Mouse (Mus musculus) c-Kit-positive CD71-positive TER-119-positive erythroid progenitor cells, embryonic 14.5 days (primary cell): ENCODE data around the gene Traf4.
A peak's percentile ranks its signal among the peaks of the same experiment; 100 is the strongest.
"Not testable (repeated sequence)": the region's sequence is repeated elsewhere in the genome, so short reads cannot be mapped to it uniquely, and the experiment has no call there.

ENCODE experiments used
- DNase-seq: peaks from one replicate; pipeline ENCODE4 v3.0.0-alpha.2; 2013; ENCODE audit warnings: low spot score

The Traf4 gene

DNA sequence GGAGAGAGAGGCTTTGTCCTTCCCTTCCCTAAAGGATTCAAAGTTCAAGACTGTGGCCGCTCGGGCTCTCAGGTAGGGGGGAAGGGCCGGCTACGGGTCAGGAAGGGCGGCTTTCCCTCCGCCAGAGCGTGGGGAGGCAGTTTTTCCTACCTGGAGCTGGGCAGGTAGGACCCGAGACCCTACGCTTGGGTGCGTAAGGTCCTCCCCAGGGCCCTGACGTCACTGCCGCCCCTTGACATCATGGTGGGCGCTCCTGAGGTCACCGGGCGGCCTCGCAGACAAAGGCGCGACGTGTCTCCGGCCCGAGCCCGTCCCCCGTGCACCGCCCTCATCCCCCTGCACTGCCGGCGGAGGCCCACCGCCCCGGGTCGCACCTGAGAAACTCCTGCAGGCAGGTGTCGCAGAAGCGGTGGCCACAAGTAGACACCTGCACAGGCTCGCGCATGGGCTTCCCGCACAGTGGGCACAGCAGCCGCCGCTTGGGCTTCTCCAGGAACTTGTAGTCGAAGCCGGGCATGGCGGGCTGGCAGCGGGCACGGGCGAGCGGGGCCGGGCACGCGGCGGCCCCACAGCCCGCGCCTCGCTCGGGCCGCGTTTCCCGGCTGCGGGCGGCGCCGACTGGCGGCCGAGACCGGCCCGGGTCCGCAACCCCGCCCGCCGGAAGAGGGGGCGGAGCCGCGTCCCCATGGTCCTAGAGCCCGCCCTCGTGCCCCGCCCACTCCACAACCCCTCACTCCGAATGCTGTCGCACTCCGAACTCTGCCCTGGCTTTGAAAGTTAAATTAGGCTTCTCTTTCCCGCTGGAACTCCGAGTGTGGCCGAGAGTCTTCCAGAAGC lies at the start of gene Traf4:
Gene Traf4 (minus strand): TSS at position 666 of the 837 bp plus-strand sequence.
- DNase-seq, result peak; percentile 82

GRCm38 (mm10) chr11:78213086-78213817 lies 47.9 kb upstream of the Traf4 start:
- no peak for DNase-seq

DNA sequence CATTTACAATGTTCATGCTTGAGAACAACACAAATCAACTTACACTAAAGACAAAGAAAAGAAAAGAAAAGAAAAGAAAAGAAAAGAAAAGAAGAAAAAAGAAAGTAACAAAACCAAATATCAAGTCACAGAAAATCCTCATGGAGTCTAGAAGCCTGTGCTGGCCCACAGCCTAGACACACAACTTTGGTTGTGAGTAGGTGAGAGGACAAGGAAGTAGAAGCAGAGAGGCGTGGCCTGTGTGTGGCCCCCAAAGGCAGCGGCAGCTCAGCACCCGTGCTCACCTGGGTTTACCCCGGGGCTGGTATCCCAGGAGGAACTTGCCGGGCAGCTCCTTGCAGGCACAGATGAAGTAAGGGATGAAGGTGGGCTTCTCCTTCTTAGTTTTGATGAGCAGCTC lies 46.1 kb upstream of the Traf4 start:
- no peak for DNase-seq

DNA sequence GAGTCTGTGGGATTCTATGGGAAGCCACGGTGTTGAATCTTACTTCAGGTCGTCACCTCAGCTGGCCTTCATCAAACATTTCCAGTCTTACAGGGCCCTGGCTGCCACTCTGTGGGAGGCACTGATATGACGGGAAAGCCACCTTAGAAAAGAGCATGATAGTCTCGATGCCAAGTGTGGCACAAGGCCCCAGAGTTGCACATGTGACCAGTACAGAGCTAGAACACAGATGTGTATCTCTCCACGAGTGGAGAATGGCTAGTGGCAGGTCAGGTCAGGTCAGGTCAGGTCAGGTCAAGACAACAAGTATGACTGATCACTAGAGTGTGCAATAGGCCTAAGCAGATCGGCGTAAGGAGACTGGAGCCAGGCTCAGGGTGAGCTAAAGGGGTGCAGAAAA lies 45.2 kb upstream of the Traf4 start:
- no peak for DNase-seq

DNA sequence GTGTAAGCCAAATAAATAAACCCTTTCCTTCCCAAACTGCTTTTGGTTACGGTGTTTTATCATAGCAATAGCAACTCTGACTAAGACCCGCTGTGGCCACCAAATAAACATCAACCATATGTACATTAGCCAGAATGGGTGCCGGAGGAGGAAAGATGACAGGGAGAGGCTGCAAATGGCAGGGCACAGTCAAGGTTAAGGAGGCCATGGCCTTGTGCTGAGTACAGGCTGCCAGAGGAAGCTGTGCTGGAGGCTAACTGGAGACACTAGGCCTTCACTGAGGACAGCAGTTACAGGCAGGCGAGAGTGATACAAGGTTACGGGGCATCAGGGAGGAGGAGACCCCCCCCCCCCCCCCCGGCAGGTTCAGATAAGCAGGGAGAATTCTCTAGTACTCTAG lies 44.5 kb upstream of the Traf4 start:
- DNase-seq, result no peak

DNA sequence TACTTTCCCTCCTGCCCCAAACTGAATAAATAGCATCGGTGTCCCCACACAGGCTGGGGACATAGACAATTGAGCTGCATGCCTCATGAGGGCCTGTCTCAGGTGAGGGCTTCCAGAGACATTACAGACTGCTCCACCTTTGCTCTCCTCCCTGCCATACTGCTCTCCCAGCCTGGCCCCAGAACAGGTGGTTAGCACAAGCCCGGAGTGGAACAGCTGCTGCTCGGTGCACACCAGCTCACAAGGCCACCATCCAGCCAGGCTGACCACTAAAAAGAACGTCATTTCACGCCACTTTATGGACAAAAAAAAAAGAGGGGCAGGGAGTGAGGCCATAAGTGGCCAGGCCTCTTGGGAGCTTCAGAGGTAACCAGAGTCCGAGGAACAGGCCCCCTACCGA lies 41.8 kb upstream of the Traf4 start:
- no peak for DNase-seq

DNA sequence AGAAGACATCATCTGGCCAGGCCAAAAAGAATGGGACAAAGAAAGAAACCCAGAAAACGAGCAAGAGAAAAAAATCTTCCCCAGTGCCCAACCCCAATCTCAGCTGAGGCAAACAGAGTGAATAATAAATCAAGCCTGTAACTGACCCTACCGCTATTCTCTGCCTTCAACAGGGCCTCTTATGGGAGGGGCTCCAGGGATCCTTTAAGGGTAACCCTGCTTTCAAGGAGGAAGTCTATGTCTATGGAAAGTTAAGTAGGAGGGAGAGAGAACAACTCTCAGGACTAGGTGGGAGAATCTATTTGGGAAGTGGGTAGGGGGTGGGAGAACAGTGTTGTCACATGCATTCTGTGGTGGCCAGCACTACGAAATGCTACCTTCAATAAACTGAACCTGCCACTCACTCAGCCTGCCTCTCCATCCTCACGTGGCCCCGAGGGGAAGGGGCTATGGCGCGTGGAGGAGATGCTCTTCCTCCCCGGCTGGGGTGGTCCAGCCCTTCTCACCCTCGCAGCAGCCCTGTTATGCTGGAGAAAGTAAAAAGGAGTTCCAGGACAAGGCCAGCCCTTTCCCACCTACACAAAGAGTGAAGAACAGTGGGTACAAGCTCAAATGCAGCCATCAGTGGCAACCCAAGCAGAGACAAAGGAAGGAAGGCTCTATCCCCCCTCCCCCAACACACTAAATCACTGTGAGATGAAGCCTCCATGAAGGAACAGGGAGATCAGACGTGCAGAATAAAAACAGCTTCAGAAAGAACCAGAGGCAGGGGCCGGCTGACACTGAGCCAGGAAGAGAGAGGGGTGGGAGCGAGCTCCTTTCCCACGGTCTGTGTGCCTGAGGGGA lies 40.2 kb upstream of the Traf4 start:
- DNase-seq, result no peak

- no peak for DNase-seq
These were observed 38.9 kb upstream of the Traf4 start for GRCm38 (mm10) chr11:78204287-78204686.

GRCm38 (mm10) chr11:78202372-78202771 lies 37.0 kb upstream of the Traf4 start:
- no peak for DNase-seq

GRCm38 (mm10) chr11:78195101-78195863 lies 29.9 kb upstream of the Traf4 start:
- DNase-seq, result no peak

GRCm38 (mm10) chr11:78194411-78195100 lies 29.2 kb upstream of the Traf4 start:
- DNase-seq, result peak; percentile 81

DNA sequence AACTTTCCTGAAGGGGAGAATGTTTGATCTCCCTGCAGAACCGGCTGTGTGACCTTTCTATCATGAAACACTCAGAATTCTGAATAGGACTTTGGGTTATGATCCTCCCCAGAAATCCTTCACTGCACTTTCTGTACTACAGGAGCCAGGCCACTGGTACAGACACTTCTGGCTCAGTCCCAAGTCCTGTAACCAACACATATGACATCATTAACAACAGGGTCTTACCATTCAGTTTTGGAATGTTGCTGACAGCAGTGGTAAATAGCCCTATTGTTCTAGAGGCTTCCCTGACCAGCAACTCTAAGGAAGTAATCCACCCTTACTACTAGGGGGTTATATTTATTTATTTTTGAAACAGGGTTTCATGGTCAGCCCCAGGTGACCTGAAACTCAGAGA lies 27.7 kb upstream of the Traf4 start, which contains the start of gene Proca1:
Gene Proca1 (plus strand): TSS at position 280 of the 400 bp plus-strand sequence.
- no peak for DNase-seq

DNA sequence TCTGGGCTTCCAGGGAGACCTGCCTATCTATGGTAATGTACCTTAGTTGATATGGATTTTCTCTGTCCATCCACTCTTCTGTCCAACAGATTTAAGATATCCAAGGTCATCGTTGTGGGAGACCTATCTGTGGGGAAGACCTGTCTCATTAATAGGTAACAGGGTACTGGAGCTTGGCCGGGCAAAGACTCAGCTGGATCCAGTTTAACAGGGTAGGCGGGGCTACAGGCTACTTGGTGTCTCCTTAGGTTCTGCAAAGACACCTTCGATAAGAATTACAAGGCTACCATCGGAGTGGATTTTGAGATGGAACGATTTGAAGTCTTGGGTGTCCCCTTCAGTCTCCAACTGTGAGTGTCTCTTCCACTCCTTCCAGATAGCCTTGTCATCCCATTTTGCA lies 24.7 kb upstream of the Traf4 start:
- no peak for DNase-seq

GRCm38 (mm10) chr11:78189234-78190040 lies 24.0 kb upstream of the Traf4 start:
- no peak for DNase-seq

DNA sequence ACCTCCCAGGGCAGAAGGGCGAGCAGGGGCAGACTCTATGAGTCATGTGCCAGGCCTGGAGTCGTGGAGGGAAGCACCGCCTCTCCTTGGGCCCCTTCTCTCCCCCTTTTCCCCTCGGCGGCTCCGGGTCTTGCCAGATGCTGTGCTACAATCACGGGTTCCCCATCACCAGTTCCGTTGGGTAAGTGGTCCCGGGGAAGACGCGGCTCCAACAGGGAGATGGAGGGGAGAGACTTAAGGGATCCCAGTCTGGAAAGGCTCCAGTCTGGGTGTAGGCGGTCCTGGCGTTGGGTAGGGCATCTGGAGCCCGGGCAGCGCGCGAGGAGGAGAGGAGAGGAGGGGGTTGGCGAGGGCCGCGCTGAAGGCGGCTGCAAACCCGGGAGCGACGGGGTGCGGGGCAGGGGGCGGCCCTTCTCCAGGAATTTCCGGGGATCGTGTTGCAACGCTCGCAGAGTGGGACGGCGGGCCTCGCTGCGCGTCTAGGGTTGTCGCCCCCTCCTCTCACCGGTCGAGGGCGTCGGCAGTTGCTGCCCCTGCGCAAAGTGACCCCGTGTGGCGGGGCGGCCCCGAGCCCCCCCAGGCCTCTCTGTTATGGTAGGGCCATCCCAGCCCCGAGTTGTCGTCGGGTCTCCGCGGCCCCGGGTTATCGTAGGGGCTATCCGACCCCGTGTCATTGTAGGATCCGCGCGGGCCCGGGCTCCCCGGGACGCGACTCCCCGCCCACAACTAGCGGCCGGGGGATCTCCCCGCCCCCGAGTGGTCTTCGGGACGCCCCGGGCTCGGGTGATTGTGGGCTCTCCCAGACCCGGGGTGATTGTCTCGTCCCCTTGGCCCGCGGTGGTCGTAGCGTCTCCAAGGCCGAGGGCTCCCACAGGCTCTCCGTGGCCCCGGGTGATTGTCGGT lies 23.2 kb upstream of the Traf4 start, which contains the start of gene Rab34:
Gene Rab34 (plus strand): TSS at position 100 of the 903 bp plus-strand sequence.
- DNase-seq, result no peak

DNA sequence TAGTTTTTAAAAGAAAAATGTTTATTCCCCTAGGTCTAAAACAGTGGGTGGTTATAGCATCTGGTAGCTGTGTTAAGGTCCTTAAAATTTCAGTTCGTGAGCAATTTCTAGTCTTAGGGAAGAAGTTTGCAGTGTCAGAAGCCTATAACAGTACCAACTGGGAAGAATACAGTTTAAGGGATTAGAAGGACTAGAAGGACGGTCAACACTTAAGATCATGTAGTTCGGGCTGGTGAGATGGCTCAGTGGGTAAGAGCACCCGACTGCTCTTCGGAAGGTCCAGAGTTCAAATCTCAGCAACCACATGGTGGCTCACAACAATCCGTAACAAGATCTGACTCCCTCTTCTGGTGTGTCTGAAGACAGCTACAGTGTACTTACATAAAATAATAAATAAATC lies 19.3 kb upstream of the Traf4 start:
- not testable (repeated sequence) for DNase-seq

- DNase-seq, result no peak
These were observed 18.6 kb upstream of the Traf4 start for GRCm38 (mm10) chr11:78183884-78184514.
